Comparison of ENCODE assay signal across 9 mouse cellular contexts in the genomic region with DNA sequence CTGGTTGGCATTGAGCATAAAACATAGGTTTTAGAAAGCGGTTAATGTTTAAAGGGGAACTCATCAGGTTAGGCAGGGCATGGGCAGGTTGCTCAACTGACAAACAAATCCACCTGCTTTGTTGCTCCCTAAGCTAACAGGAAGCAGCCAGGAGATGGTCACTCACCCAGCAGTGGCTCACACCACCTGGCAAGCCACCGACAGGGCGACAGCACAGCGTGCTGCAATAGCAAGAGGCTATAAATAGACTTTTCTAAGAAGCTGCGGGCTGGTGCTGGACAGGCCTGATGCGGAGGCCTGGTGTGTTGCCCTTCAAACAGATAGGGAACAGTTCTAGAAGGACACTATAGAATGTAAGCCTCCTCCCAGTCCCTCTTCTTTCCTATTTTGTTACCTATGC.
DNase-seq lines count a peak whose midpoint lies in the region; ATAC-seq lines count a peak whose summit lies in the region.
"Had no signal": no experiment of that assay in that cellular context is flagged by ENCODE, and none has a peak within 500 bp of the region (broad histone marks: within the 10 kb centered on the region; RNA-seq: fewer than 3 reads in every experiment).

No protein-coding gene starts in this region.

- ATAC-seq in common myeloid progenitor, adult 5-6 weeks (replicated peaks; ENCODE audit: low read depth, poor library complexity, severe bottlenecking) = peak; percentile 42
- peak; percentile 64 for ATAC-seq in granulocyte monocyte progenitor cell, adult 5-6 weeks (replicated peaks; ENCODE audit: poor library complexity, severe bottlenecking)
- ATAC-seq in intestine, embryonic 16.5 days = peak; percentile 69
- peak; percentile 69 for ATAC-seq in megakaryocyte, adult 5-6 weeks (ENCODE audit: poor library complexity, severe bottlenecking)

- intact Hi-C loops in left cerebral cortex, postnatal 14 days (cut with DNase I) = no loop called here

- H3K4me2 ChIP-seq in intestine, embryonic 16.5 days (ENCODE audit: low read depth, low read length) = peak overlapping the region; percentile 34; the same call in 1 of the 2 replicates

- no peak overlapping the region for H3K4me3 ChIP-seq in intestine, embryonic 16.5 days (ENCODE audit: low read length)
- H3K4me3 ChIP-seq: embryonic facial prominence, embryonic 13.5 days; myocyte had no signal

- WGBS in intestine, embryonic 16.5 days = 34% methylated on average over 6 of the region's 6 CpGs

- H3K36me3 ChIP-seq in intestine, embryonic 16.5 days (ENCODE audit: control insufficient read depth, insufficient read depth, low read length) = no peaks in the 10 kb centered on the region
- H3K36me3 ChIP-seq: embryonic facial prominence, embryonic 13.5 days had no signal

- peaks cover 20% of the 10 kb centered on the region for H3K4me1 ChIP-seq in intestine, embryonic 16.5 days (ENCODE audit: control insufficient read depth, insufficient read depth, low read length)

- H3K9ac ChIP-seq in intestine, embryonic 16.5 days (ENCODE audit: low read depth, low read length) = no peak overlapping the region
- H3K9ac ChIP-seq: embryonic facial prominence, embryonic 13.5 days had no signal

- H3K27ac ChIP-seq in intestine, embryonic 16.5 days (ENCODE audit: low read length) = no peak overlapping the region
- H3K27ac ChIP-seq: embryonic facial prominence, embryonic 13.5 days had no signal

- no peaks in the 10 kb centered on the region for H3K9me3 ChIP-seq in intestine, embryonic 16.5 days (ENCODE audit: control insufficient read depth, low read length)
- H3K9me3 ChIP-seq: embryonic facial prominence, embryonic 13.5 days had no signal

- DNase-seq in Muller cell, postnatal 12 days (ENCODE audit: inconsistent ontology term) = no peak
- DNase-seq in left cerebral cortex, postnatal 14 days (ENCODE audit: low spot score in 2 of 2) = no peak
- no peak for DNase-seq in urinary bladder, postnatal 10 days (ENCODE audit: low spot score)

- no peaks in the 10 kb centered on the region for H3K27me3 ChIP-seq in intestine, embryonic 16.5 days (replicated peaks; ENCODE audit: control insufficient read depth, insufficient read depth, low read length)
- H3K27me3 ChIP-seq: embryonic facial prominence, embryonic 13.5 days had no signal
